Mouse (Mus musculus): Measurements from ENCODE around the gene Dact1. TPM values are rescaled to one million over a fixed set of nuclear protein-coding genes. Genes with fewer than 3 reads are reported as not detected.

The Dact1 gene
- polyA plus RNA-seq, 1 experiment = 0.24 TPM

DNA sequence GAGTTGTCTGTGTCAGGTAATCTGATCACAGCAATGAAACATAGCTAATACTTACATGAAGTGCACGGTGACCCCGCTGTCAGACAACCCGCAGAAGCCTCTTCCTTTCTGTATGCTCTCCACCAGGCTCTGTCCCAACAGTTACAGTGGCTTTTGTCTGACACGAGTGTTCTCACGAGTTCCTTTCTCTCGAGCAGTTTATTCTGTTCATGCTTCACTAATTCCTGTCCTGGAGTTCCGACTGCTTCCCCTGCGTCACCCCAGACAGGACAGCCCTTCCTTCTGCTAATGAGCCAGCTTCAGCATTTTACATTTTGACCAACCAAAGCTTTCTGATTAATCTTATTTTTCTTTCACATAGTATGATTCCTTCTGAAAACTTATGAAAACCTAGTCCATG lies 52.7 kb downstream of the Dact1 start:
- TF ChIP-seq GATA1 (IDR thresholded peaks at IDR 0.05; ENCODE audit: low read length) = no peak

DNA sequence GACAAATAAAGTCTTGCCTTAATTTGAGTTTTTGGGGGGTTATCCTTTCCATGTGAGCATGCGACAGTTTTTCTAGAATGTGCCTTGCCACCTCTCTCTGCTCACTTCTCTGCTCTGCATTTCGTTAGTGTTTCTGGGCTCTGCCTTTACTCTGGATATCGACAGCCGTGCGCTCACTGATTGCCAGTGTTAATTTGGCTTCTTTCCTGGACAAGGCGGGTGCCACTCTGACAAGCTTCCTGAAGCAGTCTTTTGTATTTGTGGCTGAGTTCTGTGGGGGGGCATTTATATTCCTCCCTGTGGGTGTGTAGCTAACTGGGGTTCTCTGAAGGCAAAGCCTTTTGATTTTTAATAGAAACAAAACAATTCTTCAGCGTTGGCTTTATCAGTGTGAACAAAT lies 54.4 kb downstream of the Dact1 start:
- no peak for TF ChIP-seq GATA1 (IDR thresholded peaks at IDR 0.05; ENCODE audit: low read length)

DNA sequence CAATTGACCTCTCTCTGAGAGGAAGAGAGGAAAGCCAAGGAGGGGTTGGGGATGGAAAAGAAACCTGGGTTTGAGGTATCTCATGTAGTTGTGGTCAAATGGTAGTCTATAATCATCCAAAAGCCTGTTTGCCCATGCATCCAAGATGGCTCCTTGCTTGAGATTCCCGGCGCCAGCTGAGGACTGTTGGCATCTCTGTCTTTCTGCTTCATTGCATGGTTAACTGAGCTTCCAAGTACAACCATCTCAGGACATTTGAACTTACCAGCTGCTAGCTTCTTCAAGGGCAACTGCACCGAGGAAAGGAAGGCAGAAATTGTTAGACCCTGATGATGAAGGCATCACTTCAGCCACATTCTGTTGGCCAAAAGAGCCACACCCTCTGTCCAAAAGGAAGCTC lies 54.8 kb downstream of the Dact1 start:
- no peak for TF ChIP-seq GATA1 (IDR thresholded peaks at IDR 0.05; ENCODE audit: low read length)

DNA sequence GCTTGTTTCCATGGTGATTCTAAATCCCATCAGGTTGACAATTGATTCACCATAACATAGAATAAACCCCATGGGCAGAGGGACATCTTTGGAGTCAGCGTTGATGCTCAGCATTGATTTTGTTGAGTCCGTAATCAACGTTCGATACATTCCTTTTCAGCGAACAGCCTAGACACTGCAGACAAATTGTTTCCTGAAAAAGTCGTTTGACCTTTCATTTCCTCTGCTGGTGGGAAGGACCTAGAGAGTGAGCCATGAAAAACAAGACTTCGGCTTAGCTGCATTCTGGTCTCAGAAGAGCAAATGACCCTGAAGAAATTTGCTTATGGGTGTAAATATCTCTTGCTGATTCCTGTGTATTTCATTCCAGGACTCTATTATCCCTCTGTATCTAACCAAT lies 55.5 kb downstream of the Dact1 start:
- no peak for TF ChIP-seq GATA1 (IDR thresholded peaks at IDR 0.05; ENCODE audit: low read length)

DNA sequence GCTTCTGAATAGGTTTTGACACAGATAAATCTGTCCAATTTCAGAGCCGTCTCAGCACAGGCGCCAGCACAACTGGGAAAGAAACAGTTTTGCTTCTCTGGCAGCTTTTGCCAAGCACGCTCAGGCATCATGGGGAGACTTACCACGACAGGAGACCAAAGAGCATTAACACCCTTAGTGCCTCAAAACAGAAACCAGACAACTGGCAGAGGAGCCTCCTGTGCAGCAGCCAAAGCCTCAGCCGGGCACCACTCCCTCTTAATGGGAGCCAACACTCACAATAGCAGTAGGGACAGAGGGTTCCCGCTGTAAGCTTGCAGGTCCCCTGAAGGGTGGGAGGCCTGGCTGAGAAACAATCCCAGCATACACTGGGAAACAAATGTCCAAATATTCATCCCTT lies 56.5 kb downstream of the Dact1 start:
- no peak for TF ChIP-seq GATA1 (IDR thresholded peaks at IDR 0.05; ENCODE audit: low read length)

DNA sequence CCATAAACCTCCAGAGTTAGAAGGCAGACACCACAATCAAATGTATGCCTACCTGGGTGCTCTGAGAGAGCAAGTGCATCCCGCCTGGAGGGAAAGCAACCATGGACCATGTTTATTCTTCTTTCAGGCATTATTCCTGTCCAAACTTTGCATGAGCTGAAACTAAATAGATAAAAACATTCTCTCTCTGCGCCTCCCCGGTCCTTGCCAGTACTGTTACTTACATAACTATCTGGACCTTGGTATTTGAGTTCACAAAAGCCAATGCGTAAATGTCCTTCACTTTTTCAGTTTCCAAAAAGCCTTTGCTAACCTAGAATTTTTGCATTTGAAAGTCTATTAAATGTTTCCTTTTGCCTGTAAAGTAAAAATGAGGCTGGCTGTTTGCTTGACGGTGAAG lies 58.9 kb downstream of the Dact1 start:
- TF ChIP-seq GATA1 (IDR thresholded peaks at IDR 0.05; ENCODE audit: low read length) = no peak

Other genes starting within 250 kb of the Dact1 start
- not detected in 2 replicates for gene Tomm20l, start 198.5 kb upstream of the Dact1 start, polyA plus RNA-seq (2012)
- gene Timm9, start 173.2 kb upstream of the Dact1 start, polyA plus RNA-seq (2012) = 22.1 and 37.7 TPM in 2 replicates
- 0.73 and 0.83 TPM in 2 replicates for gene 2700049A03Rik, start 173.0 kb upstream of the Dact1 start, polyA plus RNA-seq (2012)

Measured in G1E-ER4 (cell line).